Comparison of ENCODE assay signal across 8 mouse cellular contexts in the genomic region with DNA sequence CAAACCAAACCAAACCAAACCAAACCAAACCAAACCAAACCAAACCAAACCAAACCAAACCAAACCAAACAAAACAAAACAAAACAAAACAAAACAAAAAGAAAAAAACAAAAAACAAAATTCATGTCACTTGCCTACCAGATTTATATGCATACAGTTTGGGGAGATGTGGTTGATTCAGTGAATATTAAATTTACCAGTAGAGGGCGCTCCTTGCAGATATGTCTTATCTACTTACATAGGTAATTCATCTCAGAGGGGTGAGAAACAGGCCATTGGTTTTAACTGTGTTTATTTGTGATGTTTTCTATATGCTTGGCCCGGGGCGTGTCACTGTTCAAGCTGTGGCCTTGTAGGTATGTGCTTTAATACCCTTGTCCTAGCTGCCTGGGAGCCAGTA.
DNase-seq lines count a peak whose midpoint lies in the region; ATAC-seq and TF ChIP-seq lines count a peak whose summit lies in the region.
"Not testable (repeated sequence)": the region's sequence is repeated elsewhere in the genome, so short reads cannot be mapped to it uniquely, and the experiment has no call there.

No protein-coding gene starts in this region.

- TF ChIP-seq EP300 in MEL (IDR thresholded peaks at IDR 0.05; ENCODE audit: low read depth in 1 of 2, low read length in 2 of 2); liver, postnatal 0 days (IDR thresholded peaks at IDR 0.05; ENCODE audit: low read depth); stomach, postnatal 0 days (optimal IDR thresholded peaks at IDR 0.05): not testable (repeated sequence)

- peak; percentile 9 for DNase-seq in CD4-positive helper T cell, adult 2 months (ENCODE audit: low read depth, low spot score)
- DNase-seq in MEL (ENCODE audit: low read depth, low spot score), result peak; percentile 27
- not testable (repeated sequence) for DNase-seq in Patski (ENCODE audit: low read depth, low spot score); layer of hippocampus, adult 2 months (ENCODE audit: low spot score in 2 of 2); liver, postnatal 0 days; stomach, postnatal 0 days (ENCODE audit: low spot score)
- DNase-seq in induced T-regulatory cell, adult 2 months (ENCODE audit: low read depth), result peak; percentile 50
- peak; percentile 26 for DNase-seq in naive thymus-derived CD4-positive, alpha-beta T cell, adult 2 months (ENCODE audit: low read depth)

- TF ChIP-seq POLR2A in MEL (IDR thresholded peaks at IDR 0.05; ENCODE audit: control insufficient read depth in 1 of 2, insufficient read depth in 1 of 2, low read depth in 1 of 2, low read length in 2 of 2, poor library complexity in 1 of 2), result not testable (repeated sequence)

- peak in 1 of 3 experiments; percentile 26; a peak in 2 of 6 replicates for TF ChIP-seq CTCF in MEL (IDR thresholded peaks at IDR 0.05 in 2 of 3, conservative IDR thresholded peaks at IDR 0.05 in 1 of 3; ENCODE audit: control insufficient read depth in 1 of 3, insufficient read depth in 1 of 3, low read depth in 2 of 3, low read length in 3 of 3, poor library complexity in 1 of 3, severe bottlenecking in 1 of 3)
- TF ChIP-seq CTCF in Patski (IDR thresholded peaks at IDR 0.05), result peak; percentile 8
- TF ChIP-seq CTCF in layer of hippocampus, adult 2 months (conservative IDR thresholded peaks at IDR 0.05), result peak; percentile 14; the same call in 1 of the 2 replicates
- 0 out of 2 replicates have a peak, but pooled peaks have one; percentile 15 for TF ChIP-seq CTCF in liver, postnatal 0 days (IDR thresholded peaks at IDR 0.05; ENCODE audit: low read depth)
- peak; percentile 19 for TF ChIP-seq CTCF in stomach, postnatal 0 days (IDR thresholded peaks at IDR 0.05; ENCODE audit: low read depth)

- in situ Hi-C loops in Patski (cut with MboI; ENCODE audit: low pct_unique_long_range_greater_than_20kb), result loop anchor here (25.0 kb wide), 1 partner anchor 1234 kb away; no protein-coding TSS in a partner anchor

- CTCF ChIA-PET in Patski (lab: Charles Lee), result not testable (repeated sequence)

- 59% methylated on average over 3 of the region's 3 CpGs for WGBS in liver, postnatal 0 days (ENCODE audit: insufficient replicate concordance)
- WGBS in stomach, postnatal 0 days, result 63% methylated on average over 3 of the region's 3 CpGs

- not testable (repeated sequence) for H3K36me3 ChIP-seq in MEL (ENCODE audit: control insufficient read depth in 1 of 2, insufficient read depth in 2 of 2, low read length in 2 of 2); liver, postnatal 0 days (replicated peaks; ENCODE audit: insufficient read depth, low read length); stomach, postnatal 0 days (ENCODE audit: control insufficient read depth, insufficient read depth, low read length)

- H3K79me2 ChIP-seq in MEL (ENCODE audit: control insufficient read depth, insufficient read depth, low read length, poor library complexity), result not testable (repeated sequence)

- H3K9ac ChIP-seq in MEL (ENCODE audit: control insufficient read depth, low read depth, low read length, poor library complexity, severe bottlenecking); liver, postnatal 0 days (replicated peaks); stomach, postnatal 0 days (ENCODE audit: low read length): not testable (repeated sequence)

- not testable (repeated sequence) for H3K4me2 ChIP-seq in liver, postnatal 0 days (ENCODE audit: low read depth, low read length); stomach, postnatal 0 days (replicated peaks; ENCODE audit: low read depth)

- not testable (repeated sequence) for H3K4me1 ChIP-seq in MEL (ENCODE audit: control insufficient read depth in 1 of 2, insufficient read depth in 2 of 2, low read length in 2 of 2); liver, postnatal 0 days (ENCODE audit: insufficient read depth); stomach, postnatal 0 days (replicated peaks; ENCODE audit: control insufficient read depth, insufficient read depth)

- H3K4me3 ChIP-seq in MEL (ENCODE audit: control insufficient read depth in 1 of 2, insufficient read depth in 1 of 2, low read depth in 2 of 2, low read length in 2 of 2); layer of hippocampus, adult 2 months; liver, postnatal 0 days (ENCODE audit: low read depth, low read length); stomach, postnatal 0 days (ENCODE audit: low read depth, low read length): not testable (repeated sequence)

- POLR2A ChIA-PET in Patski (lab: Charles Lee), result not testable (repeated sequence)

- H3K9me3 ChIP-seq in MEL (replicated peaks; ENCODE audit: insufficient read depth, low read length); liver, postnatal 0 days (ENCODE audit: low read length); stomach, postnatal 0 days (ENCODE audit: control insufficient read depth, low read length): not testable (repeated sequence)

- TF ChIP-seq RAD21 in MEL (IDR thresholded peaks at IDR 0.05; ENCODE audit: low read depth, low read length), result not testable (repeated sequence)

- not testable (repeated sequence) for H3K27ac ChIP-seq in MEL (ENCODE audit: control insufficient read depth, low read depth, low read length); layer of hippocampus, adult 2 months; liver, postnatal 0 days (ENCODE audit: low read depth); stomach, postnatal 0 days (replicated peaks)

- not testable (repeated sequence) for H3K27me3 ChIP-seq in MEL (ENCODE audit: control insufficient read depth in 1 of 2, insufficient read depth in 2 of 2, low read length in 2 of 2); Patski; liver, postnatal 0 days (ENCODE audit: insufficient read depth, low read length); stomach, postnatal 0 days (ENCODE audit: control insufficient read depth, insufficient read depth, low read length)

- ATAC-seq in Patski; liver, postnatal 0 days; stomach, postnatal 0 days (ENCODE audit: low FRiP score, low TSS enrichment): not testable (repeated sequence)

TF ChIP-seq in MEL, 35 proteins besides CTCF, POLR2A, EP300 and RAD21:
- 0 out of 2 replicates have a peak, but pooled peaks have one; percentile 14 for TF ChIP-seq SMC3 (IDR thresholded peaks at IDR 0.05; ENCODE audit: low read depth, low read length)
TF ChIP-seq in MEL: peak in this region for 1; not testable (repeated sequence) for 34.
